Mouse (Mus musculus) liver, embryonic 14.5 days (tissue): ENCODE results near the gene Rac2.

ENCODE experiments used
- CTCF ChIP-seq: IDR thresholded peaks from 2 replicates; pipeline ENCODE4 v1.5.1; 2016; ENCODE audit warnings: antibody characterized with exemption, low read depth, control low read depth
- EP300 ChIP-seq: IDR thresholded peaks from 2 replicates; pipeline ENCODE4 v1.6.1; 2016; ENCODE audit warnings: antibody characterized with exemption, low read depth

GRCm38 (mm10) chr15:78530671-78531450 is 41.7 kb downstream of the Rac2 start, which contains the start of gene C1qtnf6:
- TF ChIP-seq CTCF: no peak
- TF ChIP-seq EP300: no peak
